Mouse (Mus musculus) MEL (cell line): Measurements from ENCODE around the gene Cfd. TPM values are rescaled to one million over a fixed set of nuclear protein-coding genes. Genes with fewer than 3 reads are reported as not detected.

Experiments
- DNase-seq: peaks from one replicate; pipeline ENCODE4 v3.0.0; 2011; ENCODE audit warnings: low read depth, low spot score
- H3K27ac ChIP-seq: 2 replicates; pipeline ENCODE4 v1.5.1; 2012; ENCODE audit warnings: low read depth, mild to moderate bottlenecking, control low read depth, low read length, moderate library complexity; ENCODE audit not compliant: control insufficient read depth
- H3K27me3 ChIP-seq, 2 experiments: fragments of 150-350 bp in 1 of 2; sonication (generic) in 1 of 2; 2 replicates each; pipeline ENCODE4 v1.6.1; 2012; ENCODE audit warnings: low read length in 2 of 2, mild to moderate bottlenecking in 2 of 2, improper control_type of control experiment in 1 of 2, moderate library complexity in 1 of 2; ENCODE audit not compliant: insufficient read depth in 2 of 2, control insufficient read depth in 1 of 2
- H3K36me3 ChIP-seq, 2 experiments: 2 replicates each; pipeline ENCODE4 v1.6.1; 2012 to 2014; ENCODE audit warnings: low read length in 2 of 2, improper control_type of control experiment in 1 of 2, inconsistent platforms in 1 of 2, mild to moderate bottlenecking in 1 of 2; ENCODE audit not compliant: insufficient read depth in 2 of 2, control insufficient read depth in 1 of 2
- H3K4me1 ChIP-seq, 2 experiments: fragments of 150-350 bp in 1 of 2; sonication (generic) in 1 of 2; 2 replicates each; pipeline ENCODE4 v1.6.1; 2012; ENCODE audit warnings: low read length in 2 of 2, improper control_type of control experiment in 1 of 2, mild to moderate bottlenecking in 1 of 2; ENCODE audit not compliant: insufficient read depth in 2 of 2, control insufficient read depth in 1 of 2
- H3K4me3 ChIP-seq, 2 experiments: fragments of 150-350 bp in 1 of 2; sonication (generic) in 1 of 2; 2 replicates each; pipeline ENCODE4 v1.5.1; 2012; ENCODE audit warnings: low read depth in 2 of 2, low read length in 2 of 2, mild to moderate bottlenecking in 2 of 2, moderate library complexity in 2 of 2, control low read depth in 1 of 2, improper control_type of control experiment in 1 of 2; ENCODE audit not compliant: control insufficient read depth in 1 of 2, insufficient read depth in 1 of 2
- H3K79me2 ChIP-seq: 2 replicates; pipeline ENCODE4 v1.6.1; 2012; ENCODE audit warnings: mild to moderate bottlenecking, low read length, moderate library complexity; ENCODE audit not compliant: control insufficient read depth, poor library complexity, insufficient read depth
- H3K9ac ChIP-seq: 2 replicates; pipeline ENCODE4 v1.6.1; 2012; ENCODE audit warnings: low read depth, mild to moderate bottlenecking, control low read depth, low read length, moderate library complexity; ENCODE audit not compliant: control insufficient read depth, poor library complexity, severe bottlenecking
- H3K9me3 ChIP-seq: fragments of 150-350 bp; sonication (generic); replicated peaks from 2 replicates; pipeline ENCODE4 v1.6.1; 2012; ENCODE audit warnings: mild to moderate bottlenecking, low read length, improper control_type of control experiment, moderate library complexity; ENCODE audit not compliant: insufficient read depth
- E2F4 ChIP-seq: IDR thresholded peaks from 2 replicates; pipeline ENCODE4 v1.6.1; 2011; ENCODE audit warnings: low read depth, low read length, improper control_type of control experiment, borderline replicate concordance
- ELF1 ChIP-seq: IDR thresholded peaks from 2 replicates; pipeline ENCODE4 v1.6.1; 2014; ENCODE audit warnings: low read depth, mild to moderate bottlenecking, inconsistent platforms, low read length, improper control_type of control experiment, moderate library complexity
- ETS1 ChIP-seq: IDR thresholded peaks from 2 replicates; pipeline ENCODE4 v1.6.1; 2012; ENCODE audit warnings: low read depth, mild to moderate bottlenecking, inconsistent platforms, low read length, improper control_type of control experiment, moderate library complexity
- GATA1 ChIP-seq: IDR thresholded peaks from 2 replicates; pipeline ENCODE4 v1.6.1; 2011; ENCODE audit warnings: low read depth, low read length, improper control_type of control experiment
- HCFC1 ChIP-seq: IDR thresholded peaks from 2 replicates; pipeline ENCODE4 v1.6.1; 2012; ENCODE audit warnings: low read depth, mild to moderate bottlenecking, inconsistent platforms, low read length, improper control_type of control experiment, moderate library complexity
- JUND ChIP-seq: IDR thresholded peaks from 2 replicates; pipeline ENCODE4 v1.6.1; 2011; ENCODE audit warnings: low read depth, mild to moderate bottlenecking, improper control_type of control experiment, low read length
- KAT2A ChIP-seq: conservative IDR thresholded peaks from 2 replicates; pipeline ENCODE4 v1.6.1; 2012; ENCODE audit warnings: low read depth, low read length, improper control_type of control experiment, inconsistent platforms
- MAFK ChIP-seq: IDR thresholded peaks from 2 replicates; pipeline ENCODE4 v1.6.1; 2011; ENCODE audit warnings: low read depth, mild to moderate bottlenecking, low read length, improper control_type of control experiment, borderline replicate concordance
- MAX ChIP-seq: IDR thresholded peaks from 2 replicates; pipeline ENCODE4 v1.6.1; 2011; ENCODE audit warnings: low read length, improper control_type of control experiment
- MYB ChIP-seq: IDR thresholded peaks from 2 replicates; pipeline ENCODE4 v1.6.1; 2011; ENCODE audit warnings: mild to moderate bottlenecking, low read depth, low read length, improper control_type of control experiment
- NELFE ChIP-seq: IDR thresholded peaks from 2 replicates; pipeline ENCODE4 v1.6.1; 2011; ENCODE audit warnings: low read depth, low read length, improper control_type of control experiment
- POLR2A ChIP-seq, 2 experiments: IDR thresholded peaks; 2 replicates each; pipeline ENCODE4 v1.6.1; 2011 to 2012; ENCODE audit warnings: low read length in 2 of 2, mild to moderate bottlenecking in 2 of 2, control low read depth in 1 of 2, improper control_type of control experiment in 1 of 2, low read depth in 1 of 2, moderate library complexity in 1 of 2; ENCODE audit not compliant: control insufficient read depth in 1 of 2, insufficient read depth in 1 of 2, poor library complexity in 1 of 2
- POLR2AphosphoS5 ChIP-seq: IDR thresholded peaks from 2 replicates; pipeline ENCODE4 v1.6.1; 2012; ENCODE audit warnings: low read depth, borderline replicate concordance, mild to moderate bottlenecking, inconsistent platforms, low read length, moderate library complexity, mixed read lengths
- RAD21 ChIP-seq: IDR thresholded peaks from 2 replicates; pipeline ENCODE4 v1.6.1; 2011; ENCODE audit warnings: mild to moderate bottlenecking, low read depth, low read length, improper control_type of control experiment
- RCOR1 ChIP-seq: IDR thresholded peaks from 2 replicates; pipeline ENCODE4 v1.6.1; 2012; ENCODE audit warnings: low read depth, mild to moderate bottlenecking, inconsistent platforms, low read length, improper control_type of control experiment
- SIN3A ChIP-seq: IDR thresholded peaks from 2 replicates; pipeline ENCODE4 v1.6.1; 2012; ENCODE audit warnings: low read length, improper control_type of control experiment, inconsistent platforms
- TBP ChIP-seq: IDR thresholded peaks from 2 replicates; pipeline ENCODE4 v1.8.0; 2011; ENCODE audit warnings: low read depth, low read length, improper control_type of control experiment
- TCF12 ChIP-seq: IDR thresholded peaks from 2 replicates; pipeline ENCODE4 v1.6.1; 2014; ENCODE audit warnings: low read depth, mild to moderate bottlenecking, inconsistent platforms, low read length, improper control_type of control experiment, moderate library complexity
- UBTF ChIP-seq: IDR thresholded peaks from 2 replicates; pipeline ENCODE4 v1.6.1; 2012; ENCODE audit warnings: low read depth, mild to moderate bottlenecking, inconsistent platforms, low read length, improper control_type of control experiment, moderate library complexity, borderline replicate concordance; ENCODE audit not compliant: insufficient read depth
- USF2 ChIP-seq, 2 experiments: IDR thresholded peaks; 2 replicates each; pipeline ENCODE4 v1.6.1; 2011 to 2012; ENCODE audit warnings: improper control_type of control experiment in 2 of 2, low read length in 2 of 2, borderline replicate concordance in 1 of 2, inconsistent platforms in 1 of 2, low read depth in 1 of 2, mild to moderate bottlenecking in 1 of 2; ENCODE audit not compliant: insufficient read depth in 1 of 2
- ZKSCAN1 ChIP-seq: IDR thresholded peaks from 2 replicates; pipeline ENCODE4 v1.6.1; 2012; ENCODE audit warnings: low read depth, mild to moderate bottlenecking, inconsistent platforms, low read length, improper control_type of control experiment, moderate library complexity
- ZMIZ1 ChIP-seq: IDR thresholded peaks from 2 replicates; pipeline ENCODE4 v1.6.1; 2012; ENCODE audit warnings: low read depth, mild to moderate bottlenecking, inconsistent platforms, low read length, improper control_type of control experiment, moderate library complexity
- polyA plus RNA-seq, 2 experiments: library from polyadenylated mRNA; stranded (reverse) in 1 of 2; unstranded in 1 of 2; fragments of >175 nt in 1 of 2; fragments of >200 nt in 1 of 2; gene quantifications; 2 replicates each; pipeline versions ENCODE4 v1.2.1 to v1.2.4; 2012; ENCODE audit warnings: low replicate concordance in 2 of 2, low read depth in 1 of 2; ENCODE audit not compliant: insufficient read length in 2 of 2, insufficient read depth in 1 of 2, missing spikeins in 1 of 2
- total RNA-seq: library from RNA; depleted of rRNA; stranded (reverse); fragments of 300-350 nt; gene quantifications from 2 replicates; pipeline ENCODE4 v1.2.3, GENCODE M21; 2012

Gene Cfd
- total and polyA plus RNA-seq, 3 experiments = 0.21 TPM; not detected in 2

GRCm38 (mm10) chr10:79861230-79862048, 29.2 kb upstream of the Cfd start:
- peaks cover 37% of the 10 kb centered on the region for H3K79me2 ChIP-seq
- no peaks in the 10 kb centered on the region for H3K9me3 ChIP-seq
- H3K9ac ChIP-seq = no peak overlapping the region
- DNase-seq = no peak
- H3K36me3 ChIP-seq = peaks cover 18 to 19% of the 10 kb centered on the region in 2 experiments
- H3K4me3 ChIP-seq = no peak overlapping the region
- TF ChIP-seq RAD21 (no peak), TBP (no peak), GATA1 (no peak), UBTF (no peak)
- no peak overlapping the region for H3K27ac ChIP-seq
- H3K27me3 ChIP-seq = no peaks in the 10 kb centered on the region
- peaks cover 2 to 17% of the 10 kb centered on the region in 2 experiments; a peak in 2 of 4 replicates for H3K4me1 ChIP-seq

- peaks cover 11 to 16% of the 10 kb centered on the region in 2 experiments for H3K36me3 ChIP-seq
- TF ChIP-seq POLR2AphosphoS5 = peak; percentile 16; the same call in 1 of the 2 replicates
- no peak for TF ChIP-seq TBP
- no peak for TF ChIP-seq JUND
- 0 out of 4 replicates have a peak, but pooled peaks of 1 of the 2 experiments have one; percentile 20 for TF ChIP-seq POLR2A (IDR thresholded peaks at IDR 0.05; ENCODE audit: control insufficient read depth in 1 of 2, insufficient read depth in 1 of 2, low read depth in 1 of 2, low read length in 2 of 2, poor library complexity in 1 of 2)
- no peak for TF ChIP-seq MAX
- no peaks in the 10 kb centered on the region for H3K27me3 ChIP-seq
- H3K9me3 ChIP-seq = no peaks in the 10 kb centered on the region
- H3K79me2 ChIP-seq = peaks cover 29% of the 10 kb centered on the region
- H3K4me1 ChIP-seq = peaks cover 1 to 11% of the 10 kb centered on the region in 2 experiments; a peak in 2 of 4 replicates
- no peak overlapping the region for H3K4me3 ChIP-seq
- H3K27ac ChIP-seq = no peak overlapping the region
- no peak overlapping the region for H3K9ac ChIP-seq
- no peak for DNase-seq
Observed at GRCm38 (mm10) chr10:79862049-79862788, 28.4 kb upstream of the Cfd start.

- DNase-seq = no peak
- H3K4me3 ChIP-seq = no peak overlapping the region
- peaks cover 5 to 16% of the 10 kb centered on the region in 2 experiments for H3K36me3 ChIP-seq
- H3K9ac ChIP-seq = no peak overlapping the region
- no peaks in the 10 kb centered on the region for H3K27me3 ChIP-seq
- H3K27ac ChIP-seq = no peak overlapping the region
- H3K4me1 ChIP-seq = peaks cover 0 to 4% of the 10 kb centered on the region in 2 experiments; a peak in 1 of 4 replicates
- H3K79me2 ChIP-seq = peaks cover 22% of the 10 kb centered on the region
- H3K9me3 ChIP-seq = no peaks in the 10 kb centered on the region
- no peak; a peak in 1 of 4 replicates for TF ChIP-seq POLR2A (IDR thresholded peaks at IDR 0.05; ENCODE audit: control insufficient read depth in 1 of 2, insufficient read depth in 1 of 2, low read depth in 1 of 2, low read length in 2 of 2, poor library complexity in 1 of 2)
- TF ChIP-seq ETS1 = no peak
- TF ChIP-seq KAT2A = no peak
- TF ChIP-seq NELFE = no peak
- no peak for TF ChIP-seq MYB
- TF ChIP-seq SIN3A = no peak
- TF ChIP-seq RCOR1 = no peak
- no peak for TF ChIP-seq USF2 (IDR thresholded peaks at IDR 0.05; ENCODE audit: borderline replicate concordance in 1 of 2, insufficient read depth in 1 of 2, low read depth in 1 of 2, low read length in 2 of 2)
- TF ChIP-seq GATA1 = no peak
- TF ChIP-seq HCFC1 = no peak
- no peak for TF ChIP-seq MAFK
- no peak for TF ChIP-seq TCF12
- no peak for TF ChIP-seq ZKSCAN1
- no peak for TF ChIP-seq ELF1
- TF ChIP-seq RAD21 = no peak
- no peak for TF ChIP-seq ZMIZ1
- no peak for TF ChIP-seq MAX
- no peak for TF ChIP-seq E2F4
Observed at GRCm38 (mm10) chr10:79862925-79863324, 27.7 kb upstream of the Cfd start.
